Mouse (Mus musculus): ENCODE measurements around the gene Dgat2.

GRCm38 (mm10) chr7:99140511-99140910 lies 42.0 kb downstream of the Dgat2 start:
- TF ChIP-seq CTCF (IDR thresholded peaks at IDR 0.05; ENCODE audit: control insufficient read depth, insufficient read depth, insufficient read length) (no peak), MYOD1 (IDR thresholded peaks at IDR 0.05; ENCODE audit: control insufficient read depth, insufficient read length, low read depth) (no peak)

Data from C2C12 (cell line).